Mouse (Mus musculus): ENCODE results near the gene Mnat1.
"Not testable (repeated sequence)": the region's sequence is repeated elsewhere in the genome, so short reads cannot be mapped to it uniquely, and the experiment has no call there.

- not testable (repeated sequence) for TF ChIP-seq CTCF (IDR thresholded peaks at IDR 0.05; ENCODE audit: borderline replicate concordance, insufficient read depth, low read depth, low read length); POLR2A (IDR thresholded peaks at IDR 0.05; ENCODE audit: borderline replicate concordance, insufficient read depth, low read length)
Observed at GRCm38 (mm10) chr12:73151038-73151437, 27.5 kb downstream of the Mnat1 start.

Measured in cerebellum, adult 2 months (tissue).